Mouse (Mus musculus): ENCODE results near the gene Akap9.
"Not testable (repeated sequence)": the region's sequence is repeated elsewhere in the genome, so short reads cannot be mapped to it uniquely, and the experiment has no call there.

Gene Akap9

GRCm38 (mm10) chr5:3927801-3928689 is at the start of gene Akap9:
TSS of gene Akap9 (plus strand) at chr5:3928054.
- peak; percentile 71 to 88 for DNase-seq

- not testable (repeated sequence) for DNase-seq
These were observed 41.0 kb upstream of the Akap9 start for GRCm38 (mm10) chr5:3886862-3887261.

- no peak for DNase-seq
These were observed 38.7 kb upstream of the Akap9 start for GRCm38 (mm10) chr5:3889201-3889600.

GRCm38 (mm10) chr5:3893459-3894293 is 34.2 kb upstream of the Akap9 start, which contains the start of gene Mterf1a:
TSS of gene Mterf1a (minus strand) at chr5:3893933.
- peak; percentile 44 to 61 for DNase-seq

GRCm38 (mm10) chr5:3894294-3894619 is 33.6 kb upstream of the Akap9 start:
- DNase-seq, result peak; percentile 3 to 11

- no peak for DNase-seq
These were observed 22.4 kb upstream of the Akap9 start for GRCm38 (mm10) chr5:3905471-3905870.

- no peak for DNase-seq
These were observed 5.5 kb upstream of the Akap9 start for GRCm38 (mm10) chr5:3922350-3922749.

GRCm38 (mm10) chr5:3926666-3927065 is 1.2 kb upstream of the Akap9 start:
- DNase-seq, result no peak

GRCm38 (mm10) chr5:3928690-3929046 is 814 bp downstream of the Akap9 start:
- peak; percentile 37 to 44 for DNase-seq

GRCm38 (mm10) chr5:3930760-3931159 is 2.9 kb downstream of the Akap9 start:
- DNase-seq, result no peak

GRCm38 (mm10) chr5:3931636-3932035 is 3.8 kb downstream of the Akap9 start:
- no peak for DNase-seq

GRCm38 (mm10) chr5:3933551-3933950 is 5.7 kb downstream of the Akap9 start:
- DNase-seq, result no peak

- DNase-seq, result no peak
These were observed 7.4 kb downstream of the Akap9 start for GRCm38 (mm10) chr5:3935266-3935665.

GRCm38 (mm10) chr5:3935778-3936554 is 8.1 kb downstream of the Akap9 start:
- DNase-seq, result no peak

GRCm38 (mm10) chr5:3938905-3939304 is 11.1 kb downstream of the Akap9 start:
- DNase-seq, result no peak

GRCm38 (mm10) chr5:3939335-3939734 is 11.5 kb downstream of the Akap9 start:
- no peak for DNase-seq

GRCm38 (mm10) chr5:3941240-3941639 is 13.4 kb downstream of the Akap9 start:
- DNase-seq, result no peak

GRCm38 (mm10) chr5:3943169-3943568 is 15.3 kb downstream of the Akap9 start:
- not testable (repeated sequence) for DNase-seq

- no peak for DNase-seq
These were observed 24.6 kb downstream of the Akap9 start for GRCm38 (mm10) chr5:3952498-3952897.

- no peak for DNase-seq
These were observed 26.7 kb downstream of the Akap9 start for GRCm38 (mm10) chr5:3954541-3954940.

- DNase-seq, result no peak
These were observed 33.4 kb downstream of the Akap9 start for GRCm38 (mm10) chr5:3961286-3961685.

GRCm38 (mm10) chr5:3968415-3968814 is 40.6 kb downstream of the Akap9 start:
- DNase-seq, result no peak

- DNase-seq, result no peak
These were observed 41.3 kb downstream of the Akap9 start for GRCm38 (mm10) chr5:3969114-3969513.

All from cerebellum, adult 18-20 months (tissue).